Mouse (Mus musculus) cerebellum, adult 9-10 months (tissue): ENCODE results near the gene Gcgr.

Experiments used
- DNase-seq: peaks from one replicate; pipeline ENCODE4 v3.0.0; 2022

Gene Gcgr

DNA sequence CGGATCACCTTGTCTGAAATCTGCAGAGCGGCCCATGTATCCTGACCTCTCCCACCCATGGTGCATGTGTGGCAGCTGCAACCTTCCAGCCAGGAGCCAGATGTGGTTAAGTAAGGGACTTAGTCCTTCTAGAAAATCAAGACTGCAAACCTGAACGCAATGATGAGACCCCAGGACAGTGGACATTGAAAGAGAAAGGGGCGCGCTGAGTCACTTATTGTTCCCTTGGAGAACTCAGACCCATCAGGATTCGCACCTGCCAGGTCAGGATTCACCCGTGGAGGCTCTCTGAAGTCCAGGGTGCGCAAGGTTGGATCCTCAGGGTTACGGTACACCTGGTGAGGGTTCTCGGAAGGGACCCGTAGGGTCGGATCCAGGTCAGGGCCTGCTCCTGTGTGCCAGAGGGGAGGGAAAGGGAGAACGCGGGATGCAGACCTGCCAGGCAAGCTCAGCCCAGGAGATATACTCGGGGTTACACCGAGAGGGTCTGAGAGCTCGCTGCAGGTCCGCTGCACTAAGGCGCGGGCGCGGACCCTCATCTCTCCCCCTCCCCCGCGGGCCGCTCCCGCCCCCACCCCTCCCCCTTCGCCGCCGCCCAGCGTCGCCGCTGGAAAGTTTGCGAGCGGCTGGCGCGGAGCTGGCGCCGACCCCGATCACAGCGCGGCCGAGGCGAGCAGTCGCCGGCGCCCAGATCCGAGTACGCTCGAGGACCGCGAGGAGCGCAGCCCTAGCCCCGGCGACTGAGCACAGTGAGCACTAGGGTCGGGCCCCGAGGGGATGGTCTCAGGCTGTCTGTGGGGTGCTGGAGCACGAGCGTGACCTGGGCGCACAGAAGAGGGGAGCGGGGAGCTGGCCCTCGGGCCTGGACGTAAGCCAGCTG is at the start of gene Gcgr:
TSS of gene Gcgr (plus strand) at position 615 of the 880 bp plus-strand sequence.
- DNase-seq = no peak

DNA sequence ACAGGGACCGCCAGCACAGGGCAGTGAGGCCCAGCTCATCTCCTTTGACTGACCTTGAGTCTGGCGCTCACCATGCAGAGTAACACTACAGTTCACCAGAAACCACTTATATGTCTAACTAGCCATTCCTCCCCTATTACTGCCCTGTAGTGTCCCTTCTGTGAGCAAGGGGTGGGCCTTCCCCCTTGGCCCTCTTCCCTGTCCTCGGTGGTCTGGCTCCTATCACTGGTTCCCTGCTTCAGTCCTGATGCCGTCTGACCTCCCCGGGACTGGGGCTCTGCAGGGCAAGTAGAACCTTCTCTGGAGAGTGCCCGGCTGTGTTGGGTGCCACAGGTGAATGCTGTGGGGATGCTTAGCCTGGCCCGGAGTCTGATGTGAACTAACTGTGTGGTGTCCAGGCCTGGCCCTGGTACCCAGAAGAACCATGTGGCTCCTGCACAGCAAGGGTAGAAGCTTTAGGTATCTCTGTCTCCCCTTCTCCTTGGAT is 47.0 kb upstream of the Gcgr start:
- no peak for DNase-seq

DNA sequence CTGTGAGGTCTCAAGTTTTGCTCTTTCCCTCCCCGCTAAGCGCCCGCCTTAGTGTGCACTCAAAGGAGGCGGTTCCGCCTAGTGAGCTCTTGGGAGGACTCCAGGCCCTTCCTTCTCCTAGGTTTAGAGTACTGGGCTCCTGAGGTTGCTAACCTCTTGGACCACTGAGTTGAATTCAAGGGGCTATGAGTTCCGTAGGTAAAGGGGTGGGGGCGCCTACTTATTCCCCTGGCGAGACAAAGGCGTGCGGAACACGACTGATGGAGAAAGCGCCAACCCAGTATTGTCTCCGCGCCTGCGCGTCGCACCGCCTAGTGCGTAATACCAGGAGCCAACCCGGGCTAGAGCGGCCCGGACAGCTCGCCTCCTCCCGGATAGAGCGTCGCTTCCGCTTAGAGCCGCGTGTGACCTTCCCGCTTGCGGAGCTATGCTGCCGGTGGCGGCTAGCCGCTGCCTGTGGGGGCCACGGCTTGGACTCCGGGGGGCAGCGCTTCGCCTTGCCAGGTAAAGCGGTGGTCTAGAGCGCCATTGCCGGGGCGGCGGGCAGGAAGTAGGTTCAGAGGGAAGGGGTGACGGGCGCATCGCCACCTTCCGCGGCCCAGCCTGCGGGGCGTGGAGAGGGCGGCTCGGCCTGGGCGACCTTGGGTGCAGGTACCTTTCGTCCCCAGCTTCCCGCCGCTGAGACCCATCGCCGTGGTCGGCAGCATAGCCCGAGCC is 46.1 kb upstream of the Gcgr start, which contains the start of gene Mrpl12:
TSS of gene Mrpl12 (plus strand) at position 349 of the 717 bp plus-strand sequence.
- DNase-seq = peak; percentile 88

DNA sequence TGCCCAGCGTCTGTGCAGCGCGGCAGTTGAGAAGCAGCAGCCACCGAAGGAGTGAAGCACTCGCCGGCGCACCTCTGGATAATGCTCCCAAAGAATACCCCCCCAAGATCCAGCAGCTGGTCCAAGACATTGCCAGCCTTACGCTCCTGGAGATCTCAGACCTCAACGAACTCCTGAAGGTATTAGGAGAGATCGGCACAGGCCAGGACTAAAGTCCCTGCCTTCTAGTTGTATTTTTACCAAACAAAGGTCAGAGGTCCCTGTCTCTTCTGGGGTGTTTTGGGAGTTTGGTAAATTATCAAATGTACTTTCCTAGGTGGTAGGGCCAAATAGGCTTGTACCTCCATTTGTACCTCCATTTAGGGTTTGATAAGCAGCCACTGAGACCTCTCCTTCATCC is 45.2 kb upstream of the Gcgr start:
- DNase-seq = no peak

DNA sequence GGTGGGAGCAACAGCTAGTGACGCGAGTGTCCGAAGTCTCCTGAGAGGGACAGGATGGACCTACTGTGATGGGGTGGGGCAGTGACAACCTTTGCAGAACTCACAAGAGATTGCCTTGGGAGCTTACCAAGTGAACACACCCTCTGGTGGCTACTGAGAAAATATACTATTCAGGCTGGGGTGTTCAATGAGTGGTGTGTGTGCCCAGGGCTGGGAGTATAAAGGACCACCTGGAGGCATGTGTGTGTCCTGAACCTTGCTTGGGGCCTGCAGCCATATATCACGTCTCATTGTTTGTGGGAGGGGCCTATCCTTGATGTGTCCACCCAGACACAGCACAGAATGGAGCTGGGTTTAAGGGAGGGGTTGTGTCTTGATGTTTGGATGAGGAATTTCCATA is 42.0 kb upstream of the Gcgr start:
- no peak for DNase-seq

DNA sequence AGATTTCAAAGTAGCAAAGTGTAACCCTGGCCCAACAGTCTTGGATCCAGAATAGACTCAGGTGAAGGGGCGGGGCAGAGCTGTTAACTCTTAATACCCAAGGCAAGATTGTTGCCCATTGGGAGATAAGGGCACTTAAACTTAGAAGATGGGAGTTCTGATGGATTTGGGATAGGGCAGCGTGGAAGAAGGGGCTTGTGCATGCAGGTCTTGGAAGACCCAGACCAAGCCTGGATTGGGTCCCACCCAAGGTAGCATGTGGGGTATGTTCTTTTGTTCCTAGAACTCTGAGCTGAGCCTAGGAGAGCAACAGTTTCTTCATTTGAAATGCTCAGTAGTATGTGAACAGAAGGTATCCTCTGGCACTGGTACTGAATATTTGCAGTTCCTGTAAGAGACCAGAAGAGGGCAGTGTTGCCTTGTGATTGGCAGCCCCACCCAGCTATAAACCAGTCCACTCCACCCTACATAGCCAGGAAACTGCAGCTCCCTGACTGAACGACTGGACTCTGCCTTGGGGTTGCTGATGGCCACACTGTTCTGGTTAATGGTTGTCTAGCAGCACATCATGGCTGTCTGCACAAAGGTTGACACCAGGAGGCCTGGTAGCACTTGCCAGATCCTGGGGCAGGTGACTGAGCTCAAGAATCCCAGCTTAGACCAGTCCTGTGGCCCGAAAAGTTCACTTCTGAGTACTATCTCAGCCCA is 41.3 kb upstream of the Gcgr start:
- peak; percentile 86 for DNase-seq

DNA sequence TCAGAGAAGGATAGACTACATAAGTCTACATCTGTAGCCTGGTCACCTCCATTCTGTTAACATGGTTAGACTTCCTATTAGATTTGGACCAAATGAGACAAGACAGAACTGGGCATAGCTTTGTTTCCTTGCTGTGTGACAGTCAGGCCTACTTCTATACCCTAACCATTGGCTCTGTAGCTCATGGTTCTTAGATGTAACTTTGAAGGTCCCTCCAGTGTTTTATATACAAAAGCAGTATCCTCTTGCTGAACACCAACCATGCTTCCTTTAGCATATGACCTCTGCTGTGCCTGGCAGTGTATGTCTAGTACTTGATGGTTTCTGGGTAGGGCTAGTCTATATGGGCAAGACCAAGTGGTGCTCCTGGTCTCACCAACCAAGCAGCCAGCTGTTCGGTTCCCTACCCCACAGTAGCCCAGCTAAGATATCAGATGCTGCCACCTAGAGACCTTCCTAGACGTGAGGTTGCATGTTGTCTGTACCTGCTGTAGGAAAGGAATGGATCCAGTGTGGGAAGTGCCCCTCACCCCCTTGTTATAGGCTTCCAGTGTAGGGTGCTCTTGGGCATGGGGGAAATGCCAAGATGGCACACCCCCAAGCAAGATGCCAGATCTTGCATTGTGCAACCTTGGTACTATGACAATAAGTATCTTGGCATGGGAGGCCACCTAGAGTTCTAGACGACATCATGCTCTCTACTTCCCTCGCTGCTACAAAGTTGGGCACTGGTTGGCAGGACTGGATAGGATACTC is 40.0 kb upstream of the Gcgr start:
- DNase-seq = no peak

DNA sequence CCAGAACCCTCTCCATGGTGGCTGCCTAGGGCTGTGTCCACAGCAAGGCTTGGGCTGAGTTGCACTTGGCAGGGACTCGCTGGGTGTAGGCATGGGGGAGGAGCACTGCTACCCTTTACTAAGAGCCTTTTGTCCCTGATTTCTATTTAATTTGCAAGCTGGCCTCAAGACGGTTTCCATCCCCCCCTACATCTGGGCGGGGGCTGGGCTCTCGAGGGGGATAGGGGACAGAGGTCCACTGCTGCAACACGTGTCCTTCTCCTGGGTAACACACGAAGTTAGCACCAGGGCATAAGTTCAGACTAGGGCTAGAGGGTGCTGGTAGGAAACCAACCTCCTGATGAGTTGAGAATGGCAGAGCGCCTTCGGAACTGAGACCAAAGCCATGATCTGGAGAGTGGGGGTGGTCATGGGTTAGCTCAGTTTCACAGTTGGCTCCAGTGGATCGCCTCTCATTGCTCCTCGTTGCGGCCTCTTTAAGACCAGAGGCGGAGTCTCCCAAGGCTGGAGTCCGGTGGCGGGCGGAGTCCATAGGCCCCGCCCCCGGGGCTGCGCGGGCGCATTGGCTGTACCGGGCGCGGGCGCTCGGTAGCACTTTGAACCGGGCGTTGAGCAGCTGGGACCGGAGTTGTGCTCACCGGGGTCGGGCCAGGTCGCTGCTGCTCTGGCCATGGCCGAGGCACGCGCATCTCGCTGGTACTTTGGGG is 39.0 kb upstream of the Gcgr start, which contains the start of gene Slc25a10:
TSS of gene Slc25a10 (plus strand) at position 524 of the 707 bp plus-strand sequence.
- peak; percentile 88 for DNase-seq

DNA sequence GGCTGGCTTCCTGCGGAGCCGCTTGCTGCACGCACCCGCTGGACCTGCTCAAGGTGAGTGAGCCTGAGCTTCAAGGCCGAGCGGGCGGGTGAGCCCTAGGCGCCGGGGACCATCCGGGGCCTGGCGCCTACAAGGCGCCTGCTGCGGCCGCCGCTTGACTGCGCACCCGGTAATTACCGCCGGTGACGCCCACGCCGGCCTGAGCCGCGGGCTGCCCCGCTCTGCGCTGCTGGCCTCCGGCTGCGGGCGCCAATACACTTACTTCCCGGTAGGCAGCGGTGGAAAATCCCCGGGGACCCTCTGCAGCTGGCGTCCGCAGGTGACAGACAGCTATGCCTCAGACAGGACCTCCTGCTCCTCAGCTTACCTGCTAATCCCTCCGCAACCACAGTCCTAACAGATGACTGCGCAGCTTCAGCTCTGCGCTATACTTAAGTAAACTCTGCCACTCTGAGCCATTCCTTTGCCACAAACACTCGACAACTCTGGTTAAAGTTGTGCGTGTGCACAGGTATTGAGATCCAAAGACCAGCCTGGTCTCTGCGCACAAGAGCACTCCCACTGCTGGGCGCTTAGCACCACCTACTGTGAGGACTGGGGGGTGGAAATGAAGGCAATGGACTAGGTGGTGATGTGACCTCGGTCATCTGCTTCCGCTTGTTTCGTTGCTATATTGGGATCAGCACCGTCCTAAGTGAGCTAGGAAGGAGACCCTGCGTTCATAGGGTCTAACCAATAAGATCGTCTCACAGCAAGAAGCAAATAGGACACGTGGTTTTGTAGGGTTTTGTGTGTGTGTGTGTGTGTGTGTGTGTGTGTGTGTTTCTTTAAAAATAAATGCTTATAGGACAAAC is 38.2 kb upstream of the Gcgr start:
- DNase-seq = no peak

DNA sequence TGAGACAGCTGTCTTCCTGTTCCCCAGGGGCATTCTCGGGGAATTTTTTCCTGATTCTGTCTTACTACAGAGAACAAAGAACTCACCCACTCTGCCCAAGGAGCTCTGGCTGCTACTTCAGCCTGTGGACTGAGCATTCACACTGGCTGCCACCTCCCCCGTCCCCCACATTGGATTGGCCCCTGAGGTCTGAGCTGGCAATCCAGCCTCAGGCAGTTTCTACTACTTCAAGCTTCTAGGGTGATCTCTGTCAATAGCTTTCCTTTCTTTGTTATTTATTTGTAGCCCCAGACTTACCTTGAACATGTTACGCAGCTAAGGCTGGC is 37.7 kb upstream of the Gcgr start:
- DNase-seq = no peak

DNA sequence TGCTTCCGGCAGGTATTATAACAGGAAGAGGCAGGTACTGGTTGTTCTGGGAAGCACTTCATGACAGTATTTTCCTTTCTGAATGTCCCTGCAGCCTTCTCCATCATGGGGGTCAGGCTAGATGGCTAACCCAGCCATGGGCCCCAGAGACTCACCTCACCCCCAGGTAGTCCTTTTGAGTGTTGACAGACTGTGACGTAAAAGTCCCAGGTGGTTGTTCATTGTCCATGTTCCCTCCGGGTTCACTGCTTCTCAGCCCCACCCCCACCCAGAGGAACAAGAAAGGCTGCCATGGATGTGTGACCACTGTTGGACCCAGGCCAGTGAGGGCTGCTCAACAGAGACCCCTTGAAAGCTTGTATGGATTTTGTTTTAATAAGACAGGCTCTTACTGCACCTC is 37.1 kb upstream of the Gcgr start:
- no peak for DNase-seq

DNA sequence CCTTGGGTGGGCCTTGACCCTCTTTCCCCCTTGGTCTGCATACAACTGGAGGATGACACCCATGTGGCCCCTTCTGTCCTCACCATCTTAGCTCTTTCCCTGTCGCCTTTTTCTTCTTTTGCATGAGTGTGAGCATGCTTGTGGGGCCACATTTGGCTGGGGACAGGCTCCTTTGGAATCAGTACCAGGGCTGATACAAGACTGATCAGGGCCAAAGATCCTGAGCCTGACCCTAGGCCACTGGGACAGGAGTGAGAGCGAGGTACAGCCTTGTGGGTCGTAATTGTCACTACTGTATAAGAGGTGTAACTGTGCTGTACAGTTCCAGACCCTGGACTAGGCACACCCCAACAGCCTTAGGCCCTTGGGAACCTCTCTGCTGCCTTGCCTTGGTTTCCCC is 36.6 kb upstream of the Gcgr start:
- no peak for DNase-seq

DNA sequence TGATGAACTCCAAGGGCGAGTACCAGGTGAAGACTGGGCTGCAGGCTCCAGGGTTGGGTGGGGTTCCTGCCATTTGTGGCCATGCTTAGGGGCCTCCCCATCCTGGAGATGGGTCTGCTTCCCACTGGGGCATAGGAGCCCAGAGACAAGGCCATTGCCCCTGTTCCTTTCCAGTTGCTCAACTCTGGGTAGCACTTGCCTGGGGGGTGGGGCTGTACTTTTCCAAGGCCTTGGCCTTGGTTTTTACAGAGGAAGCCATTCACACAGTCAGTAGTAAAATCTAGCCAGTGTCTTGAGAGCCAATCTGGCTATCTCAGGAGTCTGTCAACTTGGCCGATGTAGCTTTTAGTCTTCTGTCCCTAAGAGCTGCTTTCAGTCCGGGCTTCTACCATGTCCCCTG is 33.1 kb upstream of the Gcgr start:
- no peak for DNase-seq

DNA sequence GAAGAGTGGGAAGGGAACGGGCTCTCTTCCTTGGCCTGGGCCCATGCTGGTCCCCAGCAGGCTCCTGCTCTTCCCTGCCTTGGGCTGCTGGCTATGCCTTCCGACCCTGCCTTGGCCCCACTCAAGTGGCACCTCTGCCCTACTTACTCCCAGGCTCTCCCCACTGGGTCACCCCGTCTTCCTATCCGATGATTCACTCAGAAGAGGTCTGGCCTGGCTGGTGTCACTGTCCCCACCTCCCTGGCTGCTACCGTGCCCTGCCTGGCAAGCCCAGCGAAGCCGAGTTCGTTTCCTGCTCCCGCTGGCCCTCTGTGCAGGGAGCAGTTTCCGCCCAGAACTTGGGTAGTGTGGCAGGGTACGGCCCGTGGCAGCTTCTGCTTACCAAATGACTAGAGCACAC is 32.3 kb upstream of the Gcgr start:
- DNase-seq = no peak

DNA sequence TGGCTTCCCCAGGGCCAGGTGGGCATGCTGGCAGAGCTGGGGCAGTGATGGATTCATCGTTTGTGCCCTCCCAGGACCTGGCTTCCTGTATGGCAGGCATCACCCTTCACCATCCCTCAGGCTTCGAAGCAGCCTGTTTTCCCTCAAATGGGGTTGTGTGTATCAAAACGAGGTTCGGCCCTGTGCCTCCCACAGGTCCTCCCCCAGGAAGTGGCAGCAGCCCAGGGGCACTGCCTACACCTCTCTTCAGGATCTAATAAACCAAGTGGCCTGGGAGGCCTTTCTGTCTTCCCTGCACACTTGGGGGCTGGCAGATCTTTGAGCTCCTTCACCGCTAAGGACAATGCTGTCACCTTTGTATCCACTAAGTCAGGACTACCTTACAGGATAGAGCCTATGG is 31.6 kb upstream of the Gcgr start:
- DNase-seq = no peak

DNA sequence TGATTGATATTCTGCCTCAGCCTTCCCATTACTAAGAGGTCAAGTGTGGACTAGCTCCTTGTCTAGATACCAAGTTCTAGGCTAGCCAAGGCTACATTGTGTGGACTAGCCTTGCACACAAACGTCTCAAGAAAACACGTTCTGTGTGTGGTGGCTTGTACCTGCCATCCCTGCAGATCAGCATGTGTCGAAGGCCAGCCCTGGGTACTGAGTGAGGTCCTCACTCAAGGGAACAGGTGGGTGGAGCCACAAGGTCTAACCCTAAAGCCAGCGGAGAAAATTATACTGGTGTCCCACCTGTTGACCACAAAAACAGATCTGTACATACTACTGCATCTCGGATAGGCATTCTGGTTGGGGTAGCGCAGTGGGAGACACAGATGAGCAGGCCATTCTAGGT is 30.6 kb upstream of the Gcgr start:
- DNase-seq = no peak

DNA sequence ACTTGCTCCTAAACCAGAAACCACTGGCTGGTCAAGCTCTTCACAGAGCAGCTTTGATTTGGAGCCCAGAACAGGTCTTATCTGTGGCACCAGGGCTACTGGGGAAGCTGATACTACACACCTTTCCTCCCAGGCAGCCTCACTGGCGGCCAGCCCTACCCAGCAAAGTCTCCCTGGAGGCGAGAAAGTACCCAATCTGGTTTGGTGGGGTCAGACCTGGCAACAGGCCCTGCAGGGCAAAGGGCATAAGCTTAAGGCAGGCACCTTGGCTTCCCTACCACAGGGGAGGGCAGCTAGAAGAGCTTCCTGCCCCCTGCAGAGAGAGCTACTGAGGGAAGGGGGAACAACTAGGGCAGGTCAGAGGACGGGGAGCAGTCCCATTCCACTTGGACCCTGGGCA is 30.1 kb upstream of the Gcgr start:
- DNase-seq = no peak

DNA sequence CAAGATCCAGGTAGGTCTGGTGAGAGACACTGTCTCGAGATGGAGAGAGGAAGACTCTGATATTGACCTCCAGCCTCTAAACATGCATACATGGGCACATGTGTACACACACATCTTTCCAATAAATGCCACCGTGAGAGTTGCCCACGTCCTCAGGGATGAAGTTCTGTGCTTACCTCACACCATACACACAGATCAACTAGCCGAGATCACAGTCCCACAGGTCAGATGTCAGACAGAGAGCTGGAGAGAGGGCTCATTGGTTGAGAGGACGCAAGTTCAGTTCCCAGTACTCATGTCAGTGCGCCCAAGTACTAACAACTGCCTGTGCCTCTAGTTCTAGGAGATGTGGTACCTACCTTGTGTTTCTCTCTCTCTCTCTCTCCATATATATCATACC is 29.5 kb upstream of the Gcgr start:
- no peak for DNase-seq

DNA sequence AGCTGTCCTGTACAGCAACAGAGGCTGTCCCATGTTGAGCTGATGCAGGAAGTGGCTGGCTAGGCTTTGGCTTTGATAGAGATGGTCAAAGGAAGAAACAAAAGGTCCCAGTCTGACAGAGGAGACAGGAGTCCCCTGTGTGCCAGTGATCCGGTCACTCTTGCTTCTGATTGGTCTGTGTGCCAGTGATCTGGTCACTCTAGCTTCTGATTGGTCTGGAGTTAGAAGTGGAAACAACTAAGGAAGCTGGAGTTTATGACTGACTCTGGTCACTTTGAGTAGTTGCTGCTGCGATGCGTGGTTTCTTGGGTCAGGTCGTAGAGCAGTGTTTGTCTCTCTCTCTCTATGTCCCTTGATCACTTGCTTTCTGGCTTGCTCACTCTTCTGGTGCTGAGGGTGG is 28.8 kb upstream of the Gcgr start:
- DNase-seq = no peak

DNA sequence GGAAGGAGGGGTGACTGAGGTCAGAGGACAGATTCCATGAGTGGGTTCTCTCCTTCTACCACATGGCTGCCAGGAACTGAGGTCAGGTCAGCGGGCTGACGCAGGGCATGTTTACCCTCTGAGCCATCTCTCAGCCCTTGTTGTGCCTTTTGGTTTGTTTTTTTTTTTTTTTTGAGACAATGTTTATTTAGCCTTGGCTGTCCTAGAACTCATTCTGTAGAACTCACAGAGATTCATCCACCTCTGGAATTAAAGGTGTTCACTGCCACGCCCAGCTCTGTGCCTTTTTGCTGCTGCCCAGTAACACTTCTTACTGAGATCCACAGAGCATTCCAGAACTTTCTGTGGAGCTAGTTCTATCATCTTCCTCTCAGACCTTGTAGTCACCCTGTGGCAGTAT is 24.8 kb upstream of the Gcgr start:
- no peak for DNase-seq

DNA sequence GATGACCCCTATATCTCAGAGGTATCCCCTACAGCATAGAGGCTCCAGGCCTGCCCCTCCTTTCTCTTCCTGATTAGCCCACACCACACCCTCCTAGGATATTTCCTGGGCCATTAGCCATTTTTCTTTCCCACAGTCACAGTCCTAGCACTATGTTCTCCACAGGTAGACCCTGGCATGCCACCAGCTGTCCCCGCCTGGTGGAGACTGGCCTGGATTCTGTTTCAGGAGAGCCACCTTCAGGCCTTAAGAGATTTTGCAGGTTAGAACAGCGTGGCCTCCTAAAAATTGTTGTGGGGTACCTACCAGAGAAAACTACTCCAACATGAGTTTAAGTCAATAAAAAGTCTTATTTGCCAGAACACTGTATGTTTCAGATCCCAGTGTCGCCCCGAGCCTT is 23.6 kb upstream of the Gcgr start:
- DNase-seq = no peak
